Mouse (Mus musculus): Measurements from ENCODE around the gene Ephb2. TPM values are rescaled to one million over a fixed set of nuclear protein-coding genes. Genes with fewer than 3 reads are reported as not detected.

The Ephb2 gene
- polyA plus RNA-seq, 1 experiment from 2014 or later = 4.6 TPM

GRCm38 (mm10) chr4:136710345-136710744 is 125.4 kb downstream of the Ephb2 start:
- no peak for ATAC-seq (replicated peaks; ENCODE audit: low FRiP score, low read depth)
- H3K4me2 ChIP-seq (ENCODE audit: low read length) = no peak overlapping the region
- no peaks in the 10 kb centered on the region for H3K36me3 ChIP-seq (ENCODE audit: insufficient read depth, low read length)
- H3K27ac ChIP-seq = no peak overlapping the region
- no peak overlapping the region for H3K4me3 ChIP-seq (replicated peaks; ENCODE audit: low read depth, low read length)
- H3K27me3 ChIP-seq (ENCODE audit: insufficient read depth, low read length) = no peaks in the 10 kb centered on the region
- no peak for TF ChIP-seq CTCF (IDR thresholded peaks at IDR 0.05; ENCODE audit: low read depth)
- no peaks in the 10 kb centered on the region for H3K9me3 ChIP-seq (replicated peaks; ENCODE audit: low read length)
- 99% methylated on average over 9 of the region's 9 CpGs for WGBS
- no peak overlapping the region for H3K9ac ChIP-seq (ENCODE audit: low read depth, low read length)
- H3K4me1 ChIP-seq (replicated peaks; ENCODE audit: insufficient read depth, low read length) = no peaks in the 10 kb centered on the region; the same call in 1 of the 2 replicates
- no peak for DNase-seq (ENCODE audit: low spot score)

GRCm38 (mm10) chr4:136708956-136709355 is 126.8 kb downstream of the Ephb2 start:
- no peak for ATAC-seq (replicated peaks; ENCODE audit: low FRiP score, low read depth)
- WGBS = 54% methylated on average over 2 of the region's 2 CpGs

GRCm38 (mm10) chr4:136706696-136707095 is 129.1 kb downstream of the Ephb2 start:
- Histone ChIP-seq H3K4me3 (replicated peaks; ENCODE audit: low read depth, low read length) (no peak overlapping the region), H3K27ac (peak overlapping the region; percentile 47; the same call in 1 of the 2 replicates), H3K4me2 (ENCODE audit: low read length) (no peak overlapping the region), H3K27me3 (ENCODE audit: insufficient read depth, low read length) (no peaks in the 10 kb centered on the region), H3K9ac (ENCODE audit: low read depth, low read length) (no peak overlapping the region), H3K36me3 (ENCODE audit: insufficient read depth, low read length) (no peaks in the 10 kb centered on the region), H3K4me1 (replicated peaks; ENCODE audit: insufficient read depth, low read length) (peaks cover 15% of the 10 kb centered on the region), H3K9me3 (replicated peaks; ENCODE audit: low read length) (no peaks in the 10 kb centered on the region)
- ATAC-seq (replicated peaks; ENCODE audit: low FRiP score, low read depth) (no peak), DNase-seq (ENCODE audit: low spot score) (no peak)
- TF ChIP-seq CTCF (IDR thresholded peaks at IDR 0.05; ENCODE audit: low read depth) = no peak
- 47% methylated on average over 4 of the region's 4 CpGs for WGBS

More at GRCm38 (mm10) chr4:136708956-136709355, 126.8 kb downstream of the Ephb2 start:
- TF ChIP-seq CTCF (IDR thresholded peaks at IDR 0.05; ENCODE audit: low read depth) = no peak
- Histone ChIP-seq H3K9ac (ENCODE audit: low read depth, low read length) (no peak overlapping the region; the same call in 1 of the 2 replicates), H3K4me1 (replicated peaks; ENCODE audit: insufficient read depth, low read length) (peaks cover 11% of the 10 kb centered on the region), H3K9me3 (replicated peaks; ENCODE audit: low read length) (no peaks in the 10 kb centered on the region), H3K4me3 (replicated peaks; ENCODE audit: low read depth, low read length) (no peak overlapping the region), H3K27me3 (ENCODE audit: insufficient read depth, low read length) (no peaks in the 10 kb centered on the region), H3K27ac (0 out of 2 replicates have a peak overlapping the region, but pooled peaks have one; percentile 16), H3K4me2 (ENCODE audit: low read length) (no peak overlapping the region), H3K36me3 (ENCODE audit: insufficient read depth, low read length) (no peaks in the 10 kb centered on the region)
- no peak for DNase-seq (ENCODE audit: low spot score)

GRCm38 (mm10) chr4:136705091-136705490 is 130.7 kb downstream of the Ephb2 start:
- Histone ChIP-seq H3K4me2 (ENCODE audit: low read length) (no peak overlapping the region), H3K36me3 (ENCODE audit: insufficient read depth, low read length) (no peaks in the 10 kb centered on the region), H3K4me3 (replicated peaks; ENCODE audit: low read depth, low read length) (no peak overlapping the region), H3K4me1 (replicated peaks; ENCODE audit: insufficient read depth, low read length) (peaks cover 15% of the 10 kb centered on the region), H3K27me3 (ENCODE audit: insufficient read depth, low read length) (no peaks in the 10 kb centered on the region), H3K9me3 (replicated peaks; ENCODE audit: low read length) (no peaks in the 10 kb centered on the region), H3K27ac (peak overlapping the region; percentile 79), H3K9ac (ENCODE audit: low read depth, low read length) (no peak overlapping the region)
- DNase-seq (ENCODE audit: low spot score) = peak; percentile 86
- no peak for TF ChIP-seq CTCF (IDR thresholded peaks at IDR 0.05; ENCODE audit: low read depth)
- WGBS = 31% methylated on average over 5 of the region's 5 CpGs
- ATAC-seq (replicated peaks; ENCODE audit: low FRiP score, low read depth) = peak; percentile 80

- Histone ChIP-seq H3K9ac (ENCODE audit: low read depth, low read length) (no peak overlapping the region), H3K4me3 (replicated peaks; ENCODE audit: low read depth, low read length) (no peak overlapping the region), H3K27me3 (ENCODE audit: insufficient read depth, low read length) (no peaks in the 10 kb centered on the region), H3K36me3 (ENCODE audit: insufficient read depth, low read length) (no peaks in the 10 kb centered on the region), H3K4me1 (replicated peaks; ENCODE audit: insufficient read depth, low read length) (peaks cover 15% of the 10 kb centered on the region), H3K27ac (peak overlapping the region; percentile 79), H3K9me3 (replicated peaks; ENCODE audit: low read length) (no peaks in the 10 kb centered on the region), H3K4me2 (ENCODE audit: low read length) (no peak overlapping the region)
- TF ChIP-seq CTCF (IDR thresholded peaks at IDR 0.05; ENCODE audit: low read depth) = no peak
- DNase-seq (ENCODE audit: low spot score) (peak; percentile 68), ATAC-seq (replicated peaks; ENCODE audit: low FRiP score, low read depth) (0 out of 2 replicates have a peak, but pooled peaks have one; percentile 13)
- 10% methylated on average over 3 of the region's 3 CpGs for WGBS
Measured at GRCm38 (mm10) chr4:136704551-136704950, 131.2 kb downstream of the Ephb2 start.

- Histone ChIP-seq H3K4me3 (replicated peaks; ENCODE audit: low read depth, low read length) (no peak overlapping the region), H3K36me3 (ENCODE audit: insufficient read depth, low read length) (no peaks in the 10 kb centered on the region), H3K9ac (ENCODE audit: low read depth, low read length) (no peak overlapping the region), H3K4me1 (replicated peaks; ENCODE audit: insufficient read depth, low read length) (peaks cover 15% of the 10 kb centered on the region), H3K4me2 (ENCODE audit: low read length) (no peak overlapping the region), H3K9me3 (replicated peaks; ENCODE audit: low read length) (no peaks in the 10 kb centered on the region), H3K27ac (no peak overlapping the region), H3K27me3 (ENCODE audit: insufficient read depth, low read length) (no peaks in the 10 kb centered on the region)
- no peak for TF ChIP-seq CTCF (IDR thresholded peaks at IDR 0.05; ENCODE audit: low read depth)
- 70% methylated on average over 11 of the region's 11 CpGs for WGBS
- ATAC-seq (replicated peaks; ENCODE audit: low FRiP score, low read depth) (no peak), DNase-seq (ENCODE audit: low spot score) (no peak)
Measured at GRCm38 (mm10) chr4:136703351-136703750, 132.4 kb downstream of the Ephb2 start.

- 81% methylated on average over 8 of the region's 8 CpGs for WGBS
- no peak overlapping the region for H3K27ac ChIP-seq
- no peak overlapping the region for H3K4me2 ChIP-seq (ENCODE audit: low read length)
- peaks cover 15% of the 10 kb centered on the region for H3K4me1 ChIP-seq (replicated peaks; ENCODE audit: insufficient read depth, low read length)
- no peak overlapping the region for H3K9ac ChIP-seq (ENCODE audit: low read depth, low read length)
- H3K9me3 ChIP-seq (replicated peaks; ENCODE audit: low read length) = no peaks in the 10 kb centered on the region
- no peak overlapping the region for H3K4me3 ChIP-seq (replicated peaks; ENCODE audit: low read depth, low read length)
- H3K36me3 ChIP-seq (ENCODE audit: insufficient read depth, low read length) = no peaks in the 10 kb centered on the region
- DNase-seq (ENCODE audit: low spot score) = no peak
- TF ChIP-seq CTCF (IDR thresholded peaks at IDR 0.05; ENCODE audit: low read depth) = no peak
- H3K27me3 ChIP-seq (ENCODE audit: insufficient read depth, low read length) = no peaks in the 10 kb centered on the region
- ATAC-seq (replicated peaks; ENCODE audit: low FRiP score, low read depth) = no peak
Measured at GRCm38 (mm10) chr4:136702456-136702855, 133.3 kb downstream of the Ephb2 start.

All from kidney, postnatal 0 days (tissue).